Mouse (Mus musculus): ENCODE measurements around the gene Upp2. TPM values are rescaled to one million over a fixed set of nuclear protein-coding genes. Genes with fewer than 3 reads are reported as not detected.

The Upp2 gene
- total RNA-seq, 4 experiments from 2014 or later, result 1.5 to 2.8 (median 2.2) TPM

- DNase-seq (ENCODE audit: low spot score in 2 of 2), result no peak
Measured at GRCm38 (mm10) chr2:58614851-58615250, 47.8 kb downstream of the Upp2 start.

DNA sequence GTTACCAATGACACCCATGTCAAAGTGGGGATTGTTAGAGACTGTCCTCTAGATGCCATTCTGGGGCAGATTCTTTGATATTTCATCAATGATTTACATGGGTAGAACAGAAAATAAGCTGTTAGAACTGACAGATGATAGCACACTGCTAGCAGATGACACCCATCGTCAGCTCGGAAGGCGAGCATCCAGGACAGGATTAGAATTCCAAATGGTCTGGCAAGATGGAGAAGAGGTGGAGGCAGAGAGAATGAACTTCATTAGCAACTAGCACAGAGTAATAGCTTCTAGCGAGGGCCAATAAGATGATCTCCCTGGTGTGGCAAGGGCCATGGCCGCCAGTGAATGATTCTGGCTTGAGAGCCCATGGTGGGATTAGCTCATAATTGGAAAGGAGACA, 48.7 kb downstream of the Upp2 start:
- no peak for DNase-seq (ENCODE audit: low spot score in 2 of 2)

GRCm38 (mm10) chr2:58625186-58625585, 58.1 kb downstream of the Upp2 start:
- DNase-seq (ENCODE audit: low spot score in 2 of 2), result no peak

- no peak for DNase-seq (ENCODE audit: low spot score in 2 of 2)
Measured at GRCm38 (mm10) chr2:58625681-58626080, 58.6 kb downstream of the Upp2 start.

DNA sequence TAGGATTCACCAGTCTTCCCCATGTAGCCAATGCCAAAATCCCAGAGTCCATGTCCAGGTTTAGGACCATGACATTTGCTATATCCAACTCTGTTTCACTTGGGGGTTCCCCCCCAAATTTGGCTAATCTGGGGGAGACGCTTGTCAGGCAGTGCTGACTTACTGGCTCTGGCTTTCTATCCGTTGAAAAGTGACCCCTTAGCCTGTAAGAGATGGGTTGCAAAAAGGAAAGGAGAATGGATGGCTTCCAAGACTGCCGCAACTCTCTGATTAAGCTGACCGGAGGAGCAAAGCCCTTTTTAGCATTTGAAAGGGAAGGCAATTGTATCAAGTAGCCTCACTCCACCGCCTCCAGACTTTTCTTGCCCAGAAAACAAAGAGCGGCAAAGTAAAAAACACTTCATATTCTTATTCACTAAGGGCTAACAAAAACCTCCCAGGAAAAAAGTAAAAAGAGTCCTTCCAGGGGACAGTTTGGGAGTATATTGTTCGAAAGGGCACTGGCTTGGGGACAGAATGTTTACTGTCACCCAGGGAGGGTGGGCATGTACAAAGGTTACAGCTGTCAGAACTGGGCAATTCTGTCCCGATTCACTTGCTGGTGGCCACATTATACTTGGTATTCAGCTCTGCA, 59.2 kb downstream of the Upp2 start:
- DNase-seq (ENCODE audit: low spot score in 2 of 2), result no peak

- DNase-seq (ENCODE audit: low spot score in 2 of 2), result no peak
Measured at GRCm38 (mm10) chr2:58627981-58628380, 60.9 kb downstream of the Upp2 start.

GRCm38 (mm10) chr2:58628993-58629392, 61.9 kb downstream of the Upp2 start:
- DNase-seq (ENCODE audit: low spot score in 2 of 2), result no peak

DNA sequence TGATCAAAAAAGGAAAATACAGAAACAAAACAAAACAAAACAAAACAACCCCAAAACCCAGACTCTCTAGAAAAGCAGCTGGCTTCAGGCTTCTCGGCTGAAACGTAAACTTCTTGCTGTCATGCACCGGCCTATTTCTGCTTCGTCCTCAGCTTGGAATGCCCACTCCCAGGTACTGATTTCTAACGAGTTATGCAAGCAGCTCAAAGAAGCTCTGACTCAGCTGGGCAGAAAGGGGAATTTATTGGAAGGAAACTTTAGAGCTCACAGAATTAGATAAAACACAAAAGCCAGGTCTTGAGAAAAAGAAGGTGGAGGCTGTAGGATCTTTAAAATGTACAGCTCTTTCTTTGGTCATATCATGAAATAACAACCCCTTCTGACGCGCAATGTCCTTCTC, 62.3 kb downstream of the Upp2 start:
- DNase-seq (ENCODE audit: low spot score in 2 of 2), result no peak

GRCm38 (mm10) chr2:58633791-58634190, 66.7 kb downstream of the Upp2 start:
- DNase-seq (ENCODE audit: low spot score in 2 of 2), result no peak

GRCm38 (mm10) chr2:58641761-58642555, 74.9 kb downstream of the Upp2 start:
- no peak for DNase-seq (ENCODE audit: low spot score in 2 of 2)

GRCm38 (mm10) chr2:58645667-58646066, 78.6 kb downstream of the Upp2 start:
- DNase-seq (ENCODE audit: low spot score in 2 of 2), result no peak

- DNase-seq (ENCODE audit: low spot score in 2 of 2), result no peak
Measured at GRCm38 (mm10) chr2:58655169-58655568, 88.1 kb downstream of the Upp2 start.

DNA sequence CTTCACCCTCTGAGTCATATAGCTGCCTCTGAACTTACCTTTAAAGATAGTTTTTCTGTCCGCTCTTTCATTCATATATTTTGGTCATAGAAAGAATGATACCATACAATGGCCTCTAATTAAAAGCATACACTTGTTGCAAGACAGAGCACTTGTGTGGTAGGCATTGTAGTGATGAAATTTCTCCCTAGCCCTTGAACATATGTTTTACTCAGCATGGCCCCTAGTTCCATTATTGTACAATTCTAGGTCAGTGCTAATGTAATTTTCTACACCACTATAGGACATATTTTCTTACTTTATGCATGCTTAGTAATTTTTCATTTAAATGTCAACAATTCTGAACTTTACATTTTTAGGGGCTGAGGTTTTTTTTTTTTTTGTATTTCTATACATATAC, 89.9 kb downstream of the Upp2 start:
- DNase-seq (ENCODE audit: low spot score in 2 of 2), result no peak

GRCm38 (mm10) chr2:58657855-58658254, 90.8 kb downstream of the Upp2 start:
- no peak for DNase-seq (ENCODE audit: low spot score in 2 of 2)

- DNase-seq (ENCODE audit: low spot score in 2 of 2), result no peak
Measured at GRCm38 (mm10) chr2:58660591-58660990, 93.5 kb downstream of the Upp2 start.

GRCm38 (mm10) chr2:58661116-58661515, 94.0 kb downstream of the Upp2 start:
- DNase-seq (ENCODE audit: low spot score in 2 of 2), result no peak

GRCm38 (mm10) chr2:58662661-58663060, 95.6 kb downstream of the Upp2 start:
- DNase-seq (ENCODE audit: low spot score in 2 of 2), result no peak

DNA sequence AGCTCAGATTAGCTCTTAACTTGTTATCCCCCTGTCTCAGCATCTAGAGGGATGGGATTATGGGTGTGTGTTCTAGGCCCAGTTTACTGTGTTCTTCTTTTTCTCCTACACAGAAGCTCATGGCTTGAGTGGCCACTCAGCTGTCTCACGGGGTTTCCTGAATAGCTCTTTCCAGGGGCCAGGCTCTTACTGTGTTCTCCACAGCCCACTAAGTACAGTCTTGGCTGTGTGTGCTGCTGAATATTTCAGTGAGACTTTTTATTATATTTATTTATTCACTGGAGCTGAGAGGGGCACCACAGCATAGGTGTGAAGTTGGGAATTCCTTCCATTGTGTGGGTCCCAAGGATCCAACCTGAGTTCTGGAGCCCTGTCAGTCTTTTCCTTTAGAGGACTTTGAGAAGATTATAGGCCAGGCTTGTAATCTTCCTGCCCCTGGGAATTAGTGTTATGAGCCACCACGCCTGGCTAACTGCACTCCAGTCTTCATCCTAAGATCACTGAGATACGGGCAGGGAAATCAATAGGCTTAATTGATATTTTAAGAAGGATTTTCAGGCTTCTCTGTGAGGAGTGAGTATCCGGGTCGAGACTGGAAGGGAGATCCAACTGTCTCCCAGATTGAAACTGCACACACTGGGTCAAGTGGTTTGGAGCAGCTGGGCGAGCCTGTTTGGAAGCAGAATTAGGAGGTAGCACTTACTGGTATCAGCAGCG, 96.5 kb downstream of the Upp2 start:
- DNase-seq (ENCODE audit: low spot score in 2 of 2), result no peak

DNA sequence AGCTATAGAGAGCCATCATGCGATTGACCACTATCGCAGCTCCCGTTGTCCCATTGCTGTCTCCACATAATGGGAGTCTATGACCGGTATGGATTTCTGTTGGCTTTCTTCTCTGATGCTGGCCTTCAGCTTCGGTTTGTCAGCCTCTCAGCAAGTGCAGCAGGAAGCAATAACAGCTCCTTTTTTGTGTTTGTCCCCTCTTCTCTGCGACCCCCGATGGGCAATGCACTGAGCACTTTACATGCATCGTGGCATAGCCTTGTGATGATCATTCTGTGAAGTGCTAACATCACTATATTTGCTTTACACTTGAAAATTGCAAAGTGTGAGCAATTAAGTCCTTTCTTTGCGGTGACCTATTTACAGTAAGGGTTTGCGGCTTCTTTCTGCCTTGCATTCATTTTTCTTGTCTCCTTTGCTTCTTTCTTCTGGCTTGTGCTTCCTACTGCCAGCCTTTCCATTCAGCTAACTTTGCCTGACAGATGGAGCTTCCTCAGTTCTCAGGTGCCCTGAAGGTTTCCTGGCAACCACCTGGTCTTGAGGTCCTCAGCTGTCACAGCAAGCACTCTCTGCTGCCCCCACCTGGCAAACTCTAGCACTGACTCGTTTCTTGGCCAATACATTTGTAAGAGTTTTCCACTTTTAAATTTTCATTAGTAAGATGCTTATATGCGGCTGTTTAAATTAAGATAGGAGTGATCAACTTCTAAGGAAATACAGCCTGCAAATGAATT, 98.2 kb downstream of the Upp2 start:
- peak; percentile 34 to 37 for DNase-seq (ENCODE audit: low spot score in 2 of 2)

DNA sequence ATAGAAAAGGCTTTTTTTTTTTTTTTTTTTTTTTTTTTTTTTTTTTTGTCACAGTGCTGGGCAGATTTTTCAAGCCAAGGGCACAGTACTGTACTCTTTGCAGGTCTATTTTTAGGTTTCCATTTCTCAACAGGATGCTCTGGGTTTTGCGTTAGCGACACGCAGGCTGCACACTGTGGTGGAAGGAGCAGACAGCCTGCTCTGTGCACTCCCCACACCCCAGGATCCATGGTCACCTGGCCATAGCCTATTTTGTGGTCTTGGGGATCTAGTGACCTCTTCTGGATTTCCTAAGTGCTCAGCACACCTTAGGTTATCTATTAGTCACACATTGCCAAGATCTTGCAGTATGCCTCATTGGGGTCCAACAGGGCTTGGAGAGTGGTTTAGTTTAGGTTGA, 100.2 kb downstream of the Upp2 start:
- DNase-seq (ENCODE audit: low spot score in 2 of 2), result no peak

GRCm38 (mm10) chr2:58667991-58668390, 100.9 kb downstream of the Upp2 start:
- peak in 1 of 2 experiments; percentile 15 for DNase-seq (ENCODE audit: low spot score in 2 of 2)

GRCm38 (mm10) chr2:58669114-58669513, 102.0 kb downstream of the Upp2 start:
- no peak for DNase-seq (ENCODE audit: low spot score in 2 of 2)

Measured in gastrocnemius, adult 8-10 months (tissue).